Mouse (Mus musculus) liver, embryonic 13.5 days (tissue): Measurements from ENCODE around the gene Hsd17b11. TPM values are rescaled to one million over a fixed set of nuclear protein-coding genes. Genes with fewer than 3 reads are reported as not detected.
"Not testable (repeated sequence)": the region's sequence is repeated elsewhere in the genome, so short reads cannot be mapped to it uniquely, and the experiment has no call there.

Experiments used
- ATAC-seq: fragments of 200-750 bp; cut with Nextera tagmentation; 2 replicates; pipeline ENCODE4 v1.8.0; 2017; ENCODE audit warnings: low read depth, mild to moderate bottlenecking, moderate number of reproducible peaks, moderate library complexity
- DNase-seq: peaks from one replicate; pipeline ENCODE4 v3.0.0; 2022
- H3K27ac ChIP-seq: fragments of 300-500 bp; sonication (generic); 2 replicates; pipeline ENCODE4 v1.5.1; 2015; ENCODE audit warnings: moderate library complexity, mild to moderate bottlenecking, inconsistent platforms
- H3K27me3 ChIP-seq: fragments of 300-500 bp; sonication (generic); 2 replicates; pipeline ENCODE4 v1.6.1; 2015; ENCODE audit warnings: mild to moderate bottlenecking, inconsistent platforms
- H3K36me3 ChIP-seq: fragments of 300-500 bp; sonication (generic); 2 replicates; pipeline ENCODE4 v1.6.1; 2015; ENCODE audit warnings: mild to moderate bottlenecking, inconsistent platforms
- H3K4me1 ChIP-seq: fragments of 300-500 bp; sonication (generic); replicated peaks from 2 replicates; pipeline ENCODE4 v1.6.1; 2015; ENCODE audit warnings: inconsistent platforms
- H3K4me2 ChIP-seq: fragments of 300-500 bp; sonication (generic); 2 replicates; pipeline ENCODE4 v1.6.1; 2015; ENCODE audit warnings: inconsistent platforms, mild to moderate bottlenecking, moderate library complexity
- H3K4me3 ChIP-seq: fragments of 300-500 bp; sonication (generic); replicated peaks from 2 replicates; pipeline ENCODE4 v1.5.1; 2015; ENCODE audit warnings: mild to moderate bottlenecking, inconsistent platforms
- H3K9ac ChIP-seq: fragments of 300-500 bp; sonication (generic); 2 replicates; pipeline ENCODE4 v1.6.1; 2015; ENCODE audit warnings: mild to moderate bottlenecking, inconsistent platforms
- H3K9me3 ChIP-seq: fragments of 300-500 bp; sonication (generic); replicated peaks from 2 replicates; pipeline ENCODE4 v1.6.1; 2016; ENCODE audit warnings: inconsistent platforms
- WGBS: fragments of 180-500 bp; shearing (Covaris S2); methylation state at CpG from one replicate; pipeline ENCODE4 v1.1.7; 2015; ENCODE audit not compliant: insufficient replicate concordance; 5-methylcytosine and 5-hydroxymethylcytosine counted together
- polyA plus RNA-seq: library from polyadenylated mRNA; unstranded; fragments of >200 nt; fragmentation: Nextera tagmentation; extraction: Ambion mirVana; gene quantifications from 2 replicates; pipeline ENCODE4 v1.2.1, GENCODE M21; 2015

Gene Hsd17b11
- polyA plus RNA-seq, 1 experiment from 2014 or later = 2.1 TPM

DNA sequence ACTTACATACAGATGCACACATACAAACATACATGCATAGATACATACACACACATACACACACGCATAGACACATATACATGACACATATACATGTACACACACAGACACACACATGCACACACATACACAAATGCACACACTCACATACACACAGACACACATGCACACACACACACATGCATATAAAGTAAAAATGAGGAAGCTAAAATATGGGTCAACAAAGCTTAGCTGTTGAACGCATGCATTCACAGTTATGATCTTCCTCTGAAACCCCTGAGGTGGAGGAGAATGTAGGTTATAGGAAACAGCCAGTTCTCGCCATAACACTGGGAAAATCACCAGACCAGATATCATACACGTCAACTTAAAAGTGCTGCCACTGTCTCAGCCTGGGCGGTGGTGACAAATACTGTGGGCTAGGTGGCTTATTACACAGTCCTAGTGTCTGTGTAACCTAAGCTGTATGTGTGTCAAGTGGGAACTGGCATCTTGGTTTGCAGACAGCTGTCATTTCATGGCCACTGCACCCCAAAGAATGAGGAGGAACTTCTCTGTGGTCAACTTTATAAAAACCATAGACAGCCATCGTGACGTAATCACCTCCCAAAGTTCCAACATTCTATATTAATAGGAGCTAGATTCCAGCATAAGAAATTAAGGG is 43.7 kb downstream of the Hsd17b11 start:
- Histone ChIP-seq H3K36me3 (no peaks in the 10 kb centered on the region), H3K27ac (no peak overlapping the region), H3K4me3 (no peak overlapping the region), H3K4me2 (no peak overlapping the region), H3K9me3 (no peaks in the 10 kb centered on the region), H3K4me1 (no peaks in the 10 kb centered on the region), H3K9ac (no peak overlapping the region), H3K27me3 (peaks cover 8% of the 10 kb centered on the region; the same call in 1 of the 2 replicates)
- no peak for ATAC-seq
- WGBS = 65% methylated on average over 7 of the region's 7 CpGs
- DNase-seq = no peak

GRCm38 (mm10) chr5:103977297-103977696 is 44.4 kb downstream of the Hsd17b11 start, which contains the start of gene Hsd17b13:
Gene Hsd17b13, minus strand, starts transcription at chr5:103977410.
- H3K36me3 ChIP-seq = no peaks in the 10 kb centered on the region
- no peaks in the 10 kb centered on the region; the same call in 1 of the 2 replicates for H3K4me1 ChIP-seq
- no peaks in the 10 kb centered on the region for H3K9me3 ChIP-seq
- no peak within 1 kb of the TSS for H3K27ac ChIP-seq
- 50% methylated on average over 4 of the region's 4 CpGs for WGBS
- DNase-seq (no peak), ATAC-seq (0 out of 2 replicates have a peak, but pooled peaks have one; percentile 39)
- no peak within 1 kb of the TSS for H3K9ac ChIP-seq
- no peak within 1 kb of the TSS for H3K4me2 ChIP-seq
- H3K27me3 ChIP-seq = peaks cover 15% of the 10 kb centered on the region
- H3K4me3 ChIP-seq = no peak within 1 kb of the TSS

DNA sequence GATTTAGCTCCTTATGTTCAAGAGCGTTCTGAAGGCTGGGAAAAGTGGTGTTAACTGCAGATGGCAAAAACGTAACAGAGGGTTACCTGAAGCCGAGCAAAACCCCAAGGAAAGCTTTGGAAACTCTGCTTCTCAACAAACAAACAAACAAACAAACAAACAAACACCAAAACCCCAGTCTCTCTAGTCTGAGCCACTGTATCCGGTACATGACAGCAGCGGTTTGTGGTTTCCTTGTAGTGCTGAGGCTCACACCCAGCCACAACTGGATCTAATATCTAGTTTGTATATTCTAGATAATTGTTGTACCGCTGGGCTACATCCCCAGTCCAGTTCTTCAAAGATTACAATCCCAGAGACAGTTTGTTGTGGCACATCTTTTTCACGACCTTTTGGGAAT is 46.0 kb downstream of the Hsd17b11 start:
- Histone ChIP-seq H3K4me2 (no peak overlapping the region), H3K9ac (no peak overlapping the region), H3K36me3 (no peaks in the 10 kb centered on the region), H3K4me3 (no peak overlapping the region), H3K27me3 (peaks cover 16% of the 10 kb centered on the region), H3K9me3 (no peaks in the 10 kb centered on the region), H3K4me1 (no peaks in the 10 kb centered on the region; the same call in 1 of the 2 replicates), H3K27ac (no peak overlapping the region)
- no peak for DNase-seq
- WGBS = 32% methylated on average over 7 of the region's 7 CpGs
- no peak for ATAC-seq

GRCm38 (mm10) chr5:103972801-103973200 is 48.9 kb downstream of the Hsd17b11 start:
- no peak overlapping the region for H3K9ac ChIP-seq
- peak overlapping the region; percentile 26; the same call in 1 of the 2 replicates for H3K4me2 ChIP-seq
- no peak overlapping the region for H3K27ac ChIP-seq
- H3K36me3 ChIP-seq = no peaks in the 10 kb centered on the region
- no peak for DNase-seq
- ATAC-seq = no peak
- no peak overlapping the region for H3K4me3 ChIP-seq
- no peaks in the 10 kb centered on the region for H3K9me3 ChIP-seq
- no peaks in the 10 kb centered on the region; the same call in 1 of the 2 replicates for H3K4me1 ChIP-seq
- H3K27me3 ChIP-seq = peaks cover 16% of the 10 kb centered on the region
- 47% methylated on average over 13 of the region's 13 CpGs for WGBS

GRCm38 (mm10) chr5:103972379-103972778 is 49.3 kb downstream of the Hsd17b11 start:
- Histone ChIP-seq H3K9ac (no peak overlapping the region), H3K4me2 (peak overlapping the region; percentile 26), H3K4me1 (no peaks in the 10 kb centered on the region; the same call in 1 of the 2 replicates), H3K4me3 (no peak overlapping the region), H3K27me3 (peaks cover 16% of the 10 kb centered on the region), H3K9me3 (no peaks in the 10 kb centered on the region), H3K36me3 (no peaks in the 10 kb centered on the region), H3K27ac (no peak overlapping the region)
- no peak for DNase-seq
- 20% methylated on average over 19 of the region's 19 CpGs for WGBS
- ATAC-seq = no peak

GRCm38 (mm10) chr5:103971051-103971450 is 50.7 kb downstream of the Hsd17b11 start:
- H3K4me2 ChIP-seq = no peak overlapping the region
- H3K36me3 ChIP-seq = no peaks in the 10 kb centered on the region
- DNase-seq = no peak
- H3K4me1 ChIP-seq = no peaks in the 10 kb centered on the region; the same call in 1 of the 2 replicates
- H3K27ac ChIP-seq = no peak overlapping the region
- 22% methylated on average over 5 of the region's 5 CpGs for WGBS
- no peak for ATAC-seq
- H3K9ac ChIP-seq = no peak overlapping the region
- H3K4me3 ChIP-seq = no peak overlapping the region
- H3K9me3 ChIP-seq = no peaks in the 10 kb centered on the region
- H3K27me3 ChIP-seq = peaks cover 16% of the 10 kb centered on the region

- Histone ChIP-seq H3K27ac (no peak overlapping the region), H3K9ac (no peak overlapping the region), H3K27me3 (no peaks in the 10 kb centered on the region), H3K4me3 (no peak overlapping the region), H3K36me3 (no peaks in the 10 kb centered on the region), H3K9me3 (no peaks in the 10 kb centered on the region), H3K4me1 (no peaks in the 10 kb centered on the region), H3K4me2 (no peak overlapping the region)
- ATAC-seq (no peak), DNase-seq (no peak)
- WGBS = 46% methylated on average over 1 of the region's 1 CpGs
These were observed 58.7 kb downstream of the Hsd17b11 start for GRCm38 (mm10) chr5:103962935-103963429.

DNA sequence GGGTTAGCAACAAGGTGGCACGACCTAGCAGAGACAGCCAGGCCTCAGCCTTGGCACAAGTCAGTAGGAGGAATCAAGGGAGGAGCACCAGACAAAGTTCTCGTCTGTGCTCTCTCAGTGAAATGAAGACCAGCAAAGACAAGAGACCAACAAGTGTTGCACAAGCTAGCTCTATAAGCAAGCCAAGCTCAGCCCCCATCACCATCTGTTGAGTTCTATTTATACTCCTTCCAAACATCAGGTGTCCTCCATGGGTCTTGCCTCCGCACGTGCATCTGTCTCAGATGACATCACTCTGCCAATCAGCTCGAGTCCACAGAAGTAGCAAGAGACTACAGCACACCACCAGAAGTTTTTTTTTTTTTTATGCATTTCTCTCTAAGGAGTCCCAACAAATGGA is 67.1 kb downstream of the Hsd17b11 start:
- no peaks in the 10 kb centered on the region for H3K27me3 ChIP-seq
- no peaks in the 10 kb centered on the region for H3K36me3 ChIP-seq
- 55% methylated on average over 5 of the region's 5 CpGs for WGBS
- ATAC-seq (no peak), DNase-seq (no peak)
- no peaks in the 10 kb centered on the region for H3K9me3 ChIP-seq
- H3K27ac ChIP-seq = no peak overlapping the region
- no peaks in the 10 kb centered on the region for H3K4me1 ChIP-seq
- no peak overlapping the region for H3K4me2 ChIP-seq
- H3K4me3 ChIP-seq = no peak overlapping the region
- no peak overlapping the region for H3K9ac ChIP-seq

DNA sequence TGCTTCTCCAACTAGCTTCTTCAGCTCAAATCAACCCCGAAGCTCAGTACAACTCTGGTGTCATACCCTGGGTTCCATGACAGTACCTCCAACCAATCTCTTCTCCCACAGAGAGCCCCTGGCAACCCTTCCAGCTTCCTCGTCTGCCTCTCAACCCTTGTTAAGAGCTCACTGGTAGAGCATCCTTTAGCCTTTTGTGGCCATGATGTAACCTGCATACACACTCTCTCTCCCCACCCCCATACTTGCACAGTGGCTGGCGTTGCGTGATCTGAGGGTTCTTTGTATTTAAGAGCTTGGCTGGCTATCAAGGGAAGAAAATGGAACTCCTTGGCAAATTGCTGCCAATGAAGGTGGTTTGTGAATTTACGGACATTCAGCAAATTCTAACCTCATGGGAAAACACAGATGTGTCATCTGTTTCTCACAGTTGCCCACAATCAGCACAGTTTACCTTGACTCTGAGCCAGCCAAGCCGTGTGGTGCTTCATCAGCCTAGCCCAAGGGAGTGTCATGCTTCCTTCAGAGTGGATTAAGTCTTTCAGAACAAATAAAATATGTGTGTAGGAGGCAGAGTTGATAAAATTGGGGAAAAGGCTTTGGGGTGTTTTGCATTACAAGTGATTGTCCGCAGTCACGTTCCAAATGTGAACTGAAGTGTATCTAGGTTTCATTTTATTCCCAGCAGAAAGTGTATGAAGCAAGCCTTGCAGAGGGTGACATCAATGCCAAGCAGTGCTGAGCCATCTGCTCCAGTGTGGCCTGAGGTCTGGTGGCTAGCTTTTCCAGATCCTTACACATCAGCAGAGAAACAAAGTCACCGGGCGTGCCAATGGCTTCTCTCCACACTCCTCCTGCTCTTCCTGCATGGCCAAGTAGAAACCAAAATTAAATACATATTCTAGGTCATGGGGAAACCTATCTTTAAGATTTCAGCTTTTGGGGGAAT is 68.3 kb downstream of the Hsd17b11 start:
- Histone ChIP-seq H3K27ac (no peak overlapping the region), H3K27me3 (no peaks in the 10 kb centered on the region), H3K9ac (no peak overlapping the region), H3K4me1 (no peaks in the 10 kb centered on the region), H3K4me2 (no peak overlapping the region), H3K4me3 (no peak overlapping the region), H3K36me3 (no peaks in the 10 kb centered on the region), H3K9me3 (no peaks in the 10 kb centered on the region)
- WGBS = 74% methylated on average over 10 of the region's 10 CpGs
- DNase-seq (no peak), ATAC-seq (no peak)

DNA sequence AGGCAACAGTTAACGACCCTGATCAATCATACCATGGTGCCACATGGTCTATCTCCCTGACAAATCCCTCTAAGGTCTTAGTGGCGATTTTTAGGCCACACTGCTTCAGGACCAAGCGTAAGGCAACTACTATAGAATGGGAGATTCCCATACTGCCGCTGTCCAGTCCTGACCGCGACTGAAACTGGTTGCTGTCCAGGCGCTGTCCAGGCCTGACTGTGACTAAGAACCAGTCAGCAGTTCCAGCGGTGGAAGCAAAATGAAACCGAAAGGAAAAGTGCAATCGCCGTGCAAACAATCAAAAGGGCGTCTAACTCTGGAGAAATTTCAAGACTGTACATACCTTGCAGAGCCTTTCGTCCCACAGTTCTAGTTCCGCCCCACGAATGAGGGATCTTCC is 71.6 kb downstream of the Hsd17b11 start:
- H3K27ac ChIP-seq, DNase-seq, H3K9ac ChIP-seq, H3K9me3 ChIP-seq, H3K4me1 ChIP-seq, H3K36me3 ChIP-seq, H3K4me2 ChIP-seq, ATAC-seq, H3K27me3 ChIP-seq, H3K4me3 ChIP-seq: not testable (repeated sequence)
- WGBS = 83% methylated on average over 15 of the region's 15 CpGs

GRCm38 (mm10) chr5:103943183-103943582 is 78.5 kb downstream of the Hsd17b11 start:
- Histone ChIP-seq H3K27me3 (no peaks in the 10 kb centered on the region), H3K9me3 (no peaks in the 10 kb centered on the region), H3K4me3 (no peak overlapping the region), H3K4me1 (no peaks in the 10 kb centered on the region), H3K9ac (no peak overlapping the region), H3K4me2 (no peak overlapping the region), H3K27ac (no peak overlapping the region), H3K36me3 (no peaks in the 10 kb centered on the region)
- DNase-seq = no peak
- WGBS = 52% methylated on average over 6 of the region's 6 CpGs
- no peak for ATAC-seq
